Comparison of ENCODE assay signal across 15 mouse cellular contexts in the genomic region with DNA sequence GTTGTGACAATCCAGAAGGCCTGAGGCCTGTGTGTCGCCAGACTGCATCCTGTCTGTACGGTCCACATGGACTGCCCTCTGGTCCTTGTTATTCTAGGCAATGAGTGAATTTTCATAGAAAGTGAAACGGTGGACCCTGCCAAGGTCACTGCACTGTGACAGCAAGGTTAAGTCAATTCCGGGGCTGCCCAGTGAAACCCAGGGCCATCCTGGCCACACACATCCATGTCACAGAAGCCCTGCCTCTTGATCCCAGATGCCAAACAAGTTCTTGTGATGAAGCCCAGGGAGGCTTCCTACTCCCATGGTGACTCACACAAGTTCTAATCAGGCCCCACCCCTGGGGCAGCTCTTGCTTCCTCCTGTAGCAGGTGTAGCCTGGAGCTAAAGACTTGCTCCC. TPM values are rescaled to one million over a fixed set of nuclear protein-coding genes. Genes with fewer than 3 reads are reported as not detected.
DNase-seq lines count a peak whose midpoint lies in the region; ATAC-seq and TF ChIP-seq lines count a peak whose summit lies in the region.
"Had no signal": no experiment of that assay in that cellular context is flagged by ENCODE, and none has a peak within 500 bp of the region (broad histone marks: within the 10 kb centered on the region; RNA-seq: fewer than 3 reads in every experiment).

No protein-coding gene starts in this region.

- WGBS in heart, embryonic 10.5 days, result 75% methylated on average over 4 of the region's 4 CpGs
- WGBS in heart, adult 2 months, result 58% methylated on average over 4 of the region's 4 CpGs
- WGBS in stomach, embryonic 14.5 days, result 70% methylated on average over 4 of the region's 4 CpGs
- 88% methylated on average over 4 of the region's 4 CpGs for WGBS in forebrain, postnatal 0 days

- no peak for TF ChIP-seq EP300 in heart, adult 2 months (IDR thresholded peaks at IDR 0.05; ENCODE audit: insufficient read depth, low read depth, low read length)

- H3K4me2 ChIP-seq in stomach, embryonic 14.5 days (replicated peaks; ENCODE audit: low read depth, low read length), result no peak overlapping the region
- no peak overlapping the region for H3K4me2 ChIP-seq in forebrain, postnatal 0 days (ENCODE audit: low read depth)
- H3K4me2 ChIP-seq: embryonic facial prominence, embryonic 12.5 days; forebrain, embryonic 12.5 days; heart, embryonic 13.5 days; neural tube, embryonic 15.5 days had no signal

- H3K9ac ChIP-seq in heart, adult 2 months (ENCODE audit: low read depth, low read length), result no peak overlapping the region
- no peak overlapping the region for H3K9ac ChIP-seq in ES-E14 (ENCODE audit: insufficient read depth, low read depth, low read length, poor library complexity, severe bottlenecking)
- H3K9ac ChIP-seq in stomach, embryonic 14.5 days (replicated peaks; ENCODE audit: low read depth, low read length), result no peak overlapping the region
- H3K9ac ChIP-seq in forebrain, postnatal 0 days, result no peak overlapping the region
- H3K9ac ChIP-seq: embryonic facial prominence, embryonic 12.5 days; forebrain, embryonic 12.5 days; heart, embryonic 13.5 days; neural tube, embryonic 15.5 days had no signal

- H3K27ac ChIP-seq in heart, embryonic 10.5 days, result peak overlapping the region; percentile 4; the same call in 1 of the 2 replicates
- no peak overlapping the region for H3K27ac ChIP-seq in heart, adult 2 months
- peak overlapping the region; percentile 56; the same call in 1 of the 2 replicates for H3K27ac ChIP-seq in ES-E14 (ENCODE audit: insufficient read depth, low read depth, low read length, poor library complexity, severe bottlenecking)
- no peak overlapping the region for H3K27ac ChIP-seq in stomach, embryonic 14.5 days (ENCODE audit: low read length)
- no peak overlapping the region for H3K27ac ChIP-seq in forebrain, postnatal 0 days (ENCODE audit: low read depth, low read length)
- H3K27ac ChIP-seq: embryonic facial prominence, embryonic 12.5 days; forebrain, embryonic 12.5 days; heart, embryonic 13.5 days; kidney, postnatal 0 days; neural tube, embryonic 15.5 days had no signal

- no peaks in the 10 kb centered on the region for H3K36me3 ChIP-seq in heart, embryonic 10.5 days
- no peaks in the 10 kb centered on the region for H3K36me3 ChIP-seq in heart, adult 2 months (ENCODE audit: control insufficient read depth, insufficient read depth, low read length)
- H3K36me3 ChIP-seq in ES-E14 (ENCODE audit: control insufficient read depth, insufficient read depth, low read length, poor library complexity, severe bottlenecking), result no peaks in the 10 kb centered on the region
- no peaks in the 10 kb centered on the region for H3K36me3 ChIP-seq in stomach, embryonic 14.5 days (ENCODE audit: control insufficient read depth, insufficient read depth, low read length)
- H3K36me3 ChIP-seq in forebrain, postnatal 0 days (ENCODE audit: insufficient read depth), result no peaks in the 10 kb centered on the region
- H3K36me3 ChIP-seq: embryonic facial prominence, embryonic 12.5 days; forebrain, embryonic 12.5 days; heart, embryonic 13.5 days; neural tube, embryonic 15.5 days had no signal

- 0 out of 2 replicates have a peak, but pooled peaks cover 3% of the 10 kb centered on the region for H3K27me3 ChIP-seq in heart, embryonic 10.5 days (ENCODE audit: insufficient read depth, poor library complexity, severe bottlenecking)
- no peaks in the 10 kb centered on the region for H3K27me3 ChIP-seq in heart, adult 2 months (ENCODE audit: control insufficient read depth, insufficient read depth, low read length)
- no peaks in the 10 kb centered on the region for H3K27me3 ChIP-seq in stomach, embryonic 14.5 days (ENCODE audit: control insufficient read depth, insufficient read depth, low read length)
- H3K27me3 ChIP-seq in forebrain, postnatal 0 days (ENCODE audit: insufficient read depth, low read length), result no peaks in the 10 kb centered on the region
- H3K27me3 ChIP-seq: embryonic facial prominence, embryonic 12.5 days; forebrain, embryonic 12.5 days; heart, embryonic 13.5 days; neural tube, embryonic 15.5 days had no signal

- H3K79me2 ChIP-seq in heart, adult 2 months (replicated peaks; ENCODE audit: control insufficient read depth, insufficient read depth, low read length), result no peaks in the 10 kb centered on the region

- no peaks in the 10 kb centered on the region for H3K9me3 ChIP-seq in heart, embryonic 10.5 days
- no peaks in the 10 kb centered on the region for H3K9me3 ChIP-seq in ES-E14 (ENCODE audit: control insufficient read depth, insufficient read depth, low read depth, low read length)
- no peaks in the 10 kb centered on the region for H3K9me3 ChIP-seq in stomach, embryonic 14.5 days (ENCODE audit: control insufficient read depth, low read depth, low read length)
- no peaks in the 10 kb centered on the region for H3K9me3 ChIP-seq in forebrain, postnatal 0 days (ENCODE audit: low read length)
- H3K9me3 ChIP-seq: embryonic facial prominence, embryonic 12.5 days; forebrain, embryonic 12.5 days; heart, embryonic 13.5 days; neural tube, embryonic 15.5 days had no signal

- no peak for TF ChIP-seq CTCF in heart, adult 2 months (IDR thresholded peaks at IDR 0.05)
- no peak for TF ChIP-seq CTCF in forebrain, postnatal 0 days (IDR thresholded peaks at IDR 0.05; ENCODE audit: low read depth)

- TF ChIP-seq POLR2A in heart, adult 2 months (IDR thresholded peaks at IDR 0.05; ENCODE audit: insufficient read depth, low read depth, low read length), result no peak

- ATAC-seq in stomach, embryonic 14.5 days (ENCODE audit: insufficient number of reproducible peaks, insufficient read depth, low FRiP score, low read depth), result 0 out of 2 replicates have a peak, but pooled peaks have one; percentile 56
- ATAC-seq in forebrain, postnatal 0 days, result no peak
- ATAC-seq: CD4-positive, CD25-positive, alpha-beta regulatory T cell, adult 4 months had no signal

- in situ Hi-C loops in ES-E14 (cut with MboI; ENCODE audit: low sequenced_read_pairs in 2 of 2, unreplicated experiment in 2 of 2), result loop anchor here in 1 of 2 experiments (25.0 kb wide), 1 partner anchor 110 kb away; a partner anchor contains a TSS

- intact Hi-C loops in heart, adult 2 months (cut with DNase I), result no loop called here

- H3K4me3 ChIP-seq in heart, embryonic 10.5 days, result no peak overlapping the region
- H3K4me3 ChIP-seq in heart, adult 2 months, result no peak overlapping the region
- no peak overlapping the region for H3K4me3 ChIP-seq in ES-E14 (ENCODE audit: insufficient read depth in 1 of 2, low read depth in 1 of 2, low read length in 2 of 2, poor library complexity in 1 of 2, severe bottlenecking in 1 of 2)
- no peak overlapping the region for H3K4me3 ChIP-seq in stomach, embryonic 14.5 days (ENCODE audit: low read depth, low read length)
- no peak overlapping the region for H3K4me3 ChIP-seq in forebrain, postnatal 0 days (ENCODE audit: low read depth, low read length)
- H3K4me3 ChIP-seq: embryonic facial prominence, embryonic 12.5 days; forebrain, embryonic 12.5 days; heart, embryonic 13.5 days; neural tube, embryonic 15.5 days had no signal

- DNase-seq in heart, embryonic 10.5 days (ENCODE audit: low spot score), result no peak
- DNase-seq in heart, adult 2 months, result no peak
- no peak for DNase-seq in ES-E14 (ENCODE audit: low read depth, low spot score)
- DNase-seq in adrenal gland, postnatal 36 days, result peak; percentile 70
- no peak for DNase-seq in right cerebral cortex, adult 2 months (ENCODE audit: low spot score in 2 of 2)
- no peak for DNase-seq in forebrain, postnatal 0 days
- DNase-seq: lung, adult 2 months; right cerebral cortex, adult 18-20 months had no signal

- H3K4me1 ChIP-seq in heart, embryonic 10.5 days, result peaks cover 35% of the 10 kb centered on the region
- H3K4me1 ChIP-seq in heart, adult 2 months (ENCODE audit: control insufficient read depth, insufficient read depth, low read length), result no peaks in the 10 kb centered on the region
- peaks cover 15 to 31% of the 10 kb centered on the region in 2 experiments for H3K4me1 ChIP-seq in ES-E14 (ENCODE audit: control insufficient read depth in 2 of 2, insufficient read depth in 2 of 2, low read length in 2 of 2, poor library complexity in 1 of 2)
- H3K4me1 ChIP-seq in stomach, embryonic 14.5 days (ENCODE audit: control insufficient read depth, insufficient read depth, low read length), result 0 out of 2 replicates have a peak, but pooled peaks cover 4% of the 10 kb centered on the region
- H3K4me1 ChIP-seq in forebrain, postnatal 0 days (ENCODE audit: insufficient read depth), result no peaks in the 10 kb centered on the region; the same call in 1 of the 2 replicates

TF ChIP-seq in ES-E14, 5 proteins besides CTCF, POLR2A, EP300 and RAD21:
- TF ChIP-seq ZNF384 (IDR thresholded peaks at IDR 0.05; ENCODE audit: low read depth, low read length), result no peak
- TF ChIP-seq MAFK (IDR thresholded peaks at IDR 0.05; ENCODE audit: insufficient read depth, low read depth, low read length), result no peak
- no peak for TF ChIP-seq HCFC1 (IDR thresholded peaks at IDR 0.05; ENCODE audit: borderline replicate concordance, insufficient read depth, low read length)
- TF ChIP-seq ZC3H11A (IDR thresholded peaks at IDR 0.05; ENCODE audit: borderline replicate concordance, low read depth, low read length), result no peak
- TF ChIP-seq CHD2 (IDR thresholded peaks at IDR 0.05; ENCODE audit: low read depth, low read length), result no peak

RNA-seq across cellular contexts. Expression of a gene that starts 35.0 kb away (rescaled TPM):
- 64.8 and 68.6 TPM in 2 replicates for polyA plus RNA-seq in heart, embryonic 10.5 days (2016; fragmentation: Nextera tagmentation; extraction: Ambion mirVana)
- 10 to 100 TPM; 12.3 to 13.2 TPM for total RNA-seq in heart, adult 2 months (2021)
- 11.2 and 12.4 TPM in 2 replicates for polyA plus RNA-seq in heart, adult 2 months (2012; rRNA removed)
- 9.1 and 12.7 TPM in 2 replicates for total RNA-seq in ES-E14 (2012; rRNA removed)
- total RNA-seq in adrenal gland, postnatal 36 days (2021), result 10 to 100 TPM; 36.6 to 44.7 TPM
- polyA plus RNA-seq in stomach, embryonic 14.5 days (2014; fragmentation: Nextera tagmentation; extraction: Ambion mirVana), result 70.2 and 70.4 TPM in 2 replicates
- 39.2 and 46.4 TPM in 2 replicates for total RNA-seq in forebrain, postnatal 0 days (2014; rRNA removed)
- 105 and 116 TPM in 2 replicates for polyA plus RNA-seq in forebrain, postnatal 0 days (2015; fragmentation: Nextera tagmentation; extraction: Ambion mirVana)

RNA-seq across cellular contexts. Expression of a gene that starts 51.6 kb away (rescaled TPM):
- 10.2 and 17.0 TPM in 2 replicates for polyA plus RNA-seq in heart, embryonic 10.5 days (2016; fragmentation: Nextera tagmentation; extraction: Ambion mirVana)
- total RNA-seq in heart, adult 2 months (2021), result 1 to 10 TPM; 1.0 to 1.6 TPM
- polyA plus RNA-seq in heart, adult 2 months (2012; rRNA removed), result 0.84 and 1.8 TPM in 2 replicates
- 136 and 183 TPM in 2 replicates for total RNA-seq in ES-E14 (2012; rRNA removed)
- 1 to 10 TPM; 2.3 TPM for total RNA-seq in adrenal gland, postnatal 36 days (2021)
- polyA plus RNA-seq in stomach, embryonic 14.5 days (2014; fragmentation: Nextera tagmentation; extraction: Ambion mirVana), result 10.6 and 12.8 TPM in 2 replicates
- total RNA-seq in forebrain, postnatal 0 days (2014; rRNA removed), result 1.9 and 3.9 TPM in 2 replicates
- 1.3 and 1.9 TPM in 2 replicates for polyA plus RNA-seq in forebrain, postnatal 0 days (2015; fragmentation: Nextera tagmentation; extraction: Ambion mirVana)

Comparison
In these comparisons a context has a peak if more than half of its experiments do, and no peak if none do; other contexts are left out.
1. H3K27ac ChIP-seq: peak in heart, embryonic 10.5 days (single experiment) and ES-E14 (single experiment); none in heart, adult 2 months (single experiment), stomach, embryonic 14.5 days (single experiment) and forebrain, postnatal 0 days (single experiment).
2. DNase-seq: peak in adrenal gland, postnatal 36 days (2 of 2); none in heart, embryonic 10.5 days (single experiment), heart, adult 2 months (0 of 2), ES-E14 (single experiment), right cerebral cortex, adult 2 months (0 of 2) and forebrain, postnatal 0 days (single experiment).
3. RNA of a gene that starts 51.6 kb away (total RNA-seq): 136 to 183 TPM in ES-E14; 1.9 to 3.9 TPM in forebrain, postnatal 0 days, 2.3 TPM in adrenal gland, postnatal 36 days and 1.0 to 1.6 TPM in heart, adult 2 months; every median in the first group is over 10 times any median in the second.